Mouse (Mus musculus): ENCODE data around the gene Tnnt2. TPM values are rescaled to one million over a fixed set of nuclear protein-coding genes. Genes with fewer than 3 reads are reported as not detected.

Tnnt2 gene
- total RNA-seq, 2 experiments from 2014 or later, result 7,950 to 8,027 TPM

DNA sequence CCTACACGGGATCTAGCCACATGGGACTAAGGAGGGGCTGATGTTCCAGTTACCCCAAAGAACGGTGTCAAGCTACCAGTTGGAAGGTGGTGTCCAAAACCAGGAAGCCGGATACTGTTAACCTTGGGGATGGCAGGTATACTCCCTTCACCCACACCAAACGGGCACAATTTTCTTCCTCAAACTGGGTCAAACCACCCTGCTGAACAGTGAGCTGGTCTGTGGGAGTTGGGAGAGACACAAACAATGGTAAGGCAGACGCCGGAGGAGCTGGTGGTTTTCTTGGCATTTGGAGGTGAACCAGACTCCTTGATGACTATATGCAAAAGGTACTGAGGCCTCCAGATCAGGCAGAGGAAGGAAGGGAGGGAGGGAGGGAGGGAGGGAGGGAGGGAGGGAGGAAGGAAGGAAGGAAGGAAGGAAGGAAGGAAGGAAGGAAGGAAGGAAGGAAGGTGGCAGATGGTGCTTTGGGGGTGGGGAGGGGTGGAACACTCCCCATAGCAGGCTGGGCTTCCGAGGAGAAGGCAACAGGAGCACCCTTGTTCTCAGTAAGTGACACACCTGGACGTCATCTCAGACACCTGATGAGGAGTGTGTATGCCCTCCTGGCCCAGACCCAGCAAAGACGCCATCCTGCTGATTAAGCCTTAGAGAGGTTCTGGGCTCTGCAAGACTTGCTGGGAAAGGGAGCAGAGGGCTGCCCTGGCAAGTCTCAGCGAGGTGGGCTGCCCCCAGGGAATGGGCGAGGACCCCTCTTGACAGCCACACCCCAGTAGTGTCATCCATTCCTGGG lies 55.5 kb downstream of the Tnnt2 start:
- DNase-seq, result no peak
- intact Hi-C loops (cut with DNase I), result no loop called here

- intact Hi-C loops (cut with DNase I), result no loop called here
- DNase-seq, result no peak
Observed at GRCm38 (mm10) chr1:135892233-135892632, 56.1 kb downstream of the Tnnt2 start.

GRCm38 (mm10) chr1:135892764-135893163 lies 56.6 kb downstream of the Tnnt2 start:
- DNase-seq, result no peak
- intact Hi-C loops (cut with DNase I), result no loop called here

GRCm38 (mm10) chr1:135893377-135893776 lies 57.2 kb downstream of the Tnnt2 start:
- intact Hi-C loops (cut with DNase I), result no loop called here
- no peak for DNase-seq

DNA sequence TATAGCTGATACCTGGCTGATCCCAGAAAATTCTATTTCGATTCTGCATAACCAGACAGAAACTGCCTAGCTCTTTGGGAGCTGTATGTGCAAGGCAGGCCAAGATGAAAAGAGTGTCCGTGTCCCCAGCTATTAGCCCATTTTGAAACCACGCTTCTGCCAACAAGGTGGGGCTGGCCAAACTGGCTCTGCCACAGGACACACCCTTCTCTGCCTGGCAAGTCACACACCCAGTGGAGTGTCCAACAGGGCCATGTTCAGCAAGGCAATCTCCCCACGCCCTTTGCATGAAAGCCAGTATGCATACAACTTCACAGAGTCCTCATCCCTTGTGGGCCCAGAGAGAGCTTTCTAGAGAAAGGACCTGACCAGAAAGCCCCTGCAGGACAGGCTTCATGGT lies 59.2 kb downstream of the Tnnt2 start:
- intact Hi-C loops (cut with DNase I), result no loop called here
- DNase-seq, result no peak

- no peak for DNase-seq
- intact Hi-C loops (cut with DNase I), result no loop called here
Observed at GRCm38 (mm10) chr1:135899295-135899694, 63.1 kb downstream of the Tnnt2 start.

- intact Hi-C loops (cut with DNase I), result no loop called here
Observed at GRCm38 (mm10) chr1:135899991-135900515, 63.9 kb downstream of the Tnnt2 start.

More at GRCm38 (mm10) chr1:135899991-135900515, 63.9 kb downstream of the Tnnt2 start:
- DNase-seq, result no peak

Other genes with a start within 250 kb of the Tnnt2 start
- 10 to 100 TPM; 25.9 to 34.5 TPM for gene Nav1, start 229.1 kb upstream of the Tnnt2 start, total RNA-seq (2021)
- gene Csrp1, start 116.3 kb upstream of the Tnnt2 start, total RNA-seq (2021), result 10 to 100 TPM; 60.3 to 66.0 TPM
- 10 to 100 TPM; 17.2 to 18.4 TPM for gene Phlda3, start 70.2 kb upstream of the Tnnt2 start, total RNA-seq (2021)
- 10 to 100 TPM; 18.6 to 29.4 TPM for gene Tnni1, start 56.9 kb upstream of the Tnnt2 start, total RNA-seq (2021)
- gene Lad1, start 17.8 kb upstream of the Tnnt2 start, total RNA-seq (2021), result 1 to 10 TPM; 4.9 to 6.0 TPM
- under 1 TPM in 1 of 2 experiments, not detected in 1; 0.51 TPM for gene Pkp1, start 82.9 kb downstream of the Tnnt2 start, total RNA-seq (2021)
- gene Igfn1, start 170.0 kb downstream of the Tnnt2 start, total RNA-seq (2021), result under 1 TPM in 1 of 2 experiments, not detected in 1; 0.05 TPM
- 10 to 100 TPM; 16.1 to 20.0 TPM for gene Tmem9, start 171.8 kb downstream of the Tnnt2 start, total RNA-seq (2021)
- not detected for gene Ascl5, start 214.4 kb downstream of the Tnnt2 start, total RNA-seq (2021)
- 1 to 10 TPM; 1.6 to 1.7 TPM for gene Cacna1s, start 216.4 kb downstream of the Tnnt2 start, total RNA-seq (2021)